Mouse (Mus musculus): ENCODE data around the gene Ctsh. TPM values are rescaled to one million over a fixed set of nuclear protein-coding genes. Genes with fewer than 3 reads are reported as not detected.

Ctsh gene
- polyA plus RNA-seq (2015; fragmentation: Nextera tagmentation; extraction: Ambion mirVana), result 123 and 152 TPM in 2 replicates

- Histone ChIP-seq H3K4me2 (replicated peaks; ENCODE audit: low read depth, low read length) (peak within 1 kb of the TSS; percentile 85), H3K9ac (replicated peaks; ENCODE audit: low read length) (peak within 1 kb of the TSS; percentile 81), H3K9me3 (ENCODE audit: low read length) (no peaks in the 10 kb centered on the region), H3K4me3 (ENCODE audit: low read length) (peak within 1 kb of the TSS; percentile 62), H3K36me3 (ENCODE audit: insufficient read depth, low read length) (no peaks in the 10 kb centered on the region), H3K27me3 (ENCODE audit: insufficient read depth, low read length) (no peaks in the 10 kb centered on the region), H3K27ac (ENCODE audit: low read length) (peak within 1 kb of the TSS; percentile 78), H3K4me1 (ENCODE audit: insufficient read depth, low read length) (no peaks in the 10 kb centered on the region)
- WGBS, result 79% methylated on average over 2 of the region's 2 CpGs
- no peak for ATAC-seq (ENCODE audit: low FRiP score, low TSS enrichment)
Observed at GRCm38 (mm10) chr9:90053852-90054251, at the start of gene Ctsh. Ctsh (plus strand) TSS chr9:90054152.

GRCm38 (mm10) chr9:90006432-90006831 is 47.5 kb upstream of the Ctsh start:
- no peaks in the 10 kb centered on the region for H3K27me3 ChIP-seq (ENCODE audit: insufficient read depth, low read length)
- H3K9me3 ChIP-seq (ENCODE audit: low read length), result no peaks in the 10 kb centered on the region
- no peak overlapping the region for H3K4me3 ChIP-seq (ENCODE audit: low read length)
- no peak overlapping the region for H3K9ac ChIP-seq (replicated peaks; ENCODE audit: low read length)
- no peak overlapping the region for H3K4me2 ChIP-seq (replicated peaks; ENCODE audit: low read depth, low read length)
- WGBS, result 82% methylated on average over 3 of the region's 3 CpGs
- no peak for ATAC-seq (ENCODE audit: low FRiP score, low TSS enrichment)
- H3K36me3 ChIP-seq (ENCODE audit: insufficient read depth, low read length), result no peaks in the 10 kb centered on the region
- no peaks in the 10 kb centered on the region for H3K4me1 ChIP-seq (ENCODE audit: insufficient read depth, low read length)
- no peak overlapping the region for H3K27ac ChIP-seq (ENCODE audit: low read length)

- H3K9me3 ChIP-seq (ENCODE audit: low read length), result no peaks in the 10 kb centered on the region
- H3K27me3 ChIP-seq (ENCODE audit: insufficient read depth, low read length), result no peaks in the 10 kb centered on the region
- no peaks in the 10 kb centered on the region for H3K4me1 ChIP-seq (ENCODE audit: insufficient read depth, low read length)
- WGBS, result 51% methylated on average over 2 of the region's 2 CpGs
- no peaks in the 10 kb centered on the region for H3K36me3 ChIP-seq (ENCODE audit: insufficient read depth, low read length)
- no peak overlapping the region for H3K9ac ChIP-seq (replicated peaks; ENCODE audit: low read length)
- H3K4me2 ChIP-seq (replicated peaks; ENCODE audit: low read depth, low read length), result no peak overlapping the region
- no peak overlapping the region for H3K4me3 ChIP-seq (ENCODE audit: low read length)
- H3K27ac ChIP-seq (ENCODE audit: low read length), result no peak overlapping the region
- ATAC-seq (ENCODE audit: low FRiP score, low TSS enrichment), result no peak
Observed at GRCm38 (mm10) chr9:90007094-90007493, 46.9 kb upstream of the Ctsh start.

- no peak overlapping the region for H3K27ac ChIP-seq (ENCODE audit: low read length)
- peak; percentile 58 for ATAC-seq (ENCODE audit: low FRiP score, low TSS enrichment)
- 70% methylated on average over 6 of the region's 6 CpGs for WGBS
Observed at GRCm38 (mm10) chr9:90008138-90008537, 45.8 kb upstream of the Ctsh start.

GRCm38 (mm10) chr9:90011849-90012248 is 42.1 kb upstream of the Ctsh start:
- Histone ChIP-seq H3K4me3 (ENCODE audit: low read length) (no peak overlapping the region), H3K27ac (ENCODE audit: low read length) (no peak overlapping the region), H3K4me1 (ENCODE audit: insufficient read depth, low read length) (no peaks in the 10 kb centered on the region), H3K4me2 (replicated peaks; ENCODE audit: low read depth, low read length) (no peak overlapping the region), H3K9ac (replicated peaks; ENCODE audit: low read length) (no peak overlapping the region), H3K27me3 (ENCODE audit: insufficient read depth, low read length) (no peaks in the 10 kb centered on the region), H3K36me3 (ENCODE audit: insufficient read depth, low read length) (no peaks in the 10 kb centered on the region), H3K9me3 (ENCODE audit: low read length) (no peaks in the 10 kb centered on the region)
- no peak; the same call in 1 of the 2 replicates for ATAC-seq (ENCODE audit: low FRiP score, low TSS enrichment)
- 37% methylated on average over 2 of the region's 2 CpGs for WGBS

More at GRCm38 (mm10) chr9:90008138-90008537, 45.8 kb upstream of the Ctsh start:
- Histone ChIP-seq H3K9ac (replicated peaks; ENCODE audit: low read length) (no peak overlapping the region), H3K4me1 (ENCODE audit: insufficient read depth, low read length) (no peaks in the 10 kb centered on the region), H3K9me3 (ENCODE audit: low read length) (no peaks in the 10 kb centered on the region), H3K27me3 (ENCODE audit: insufficient read depth, low read length) (no peaks in the 10 kb centered on the region), H3K4me2 (replicated peaks; ENCODE audit: low read depth, low read length) (no peak overlapping the region), H3K36me3 (ENCODE audit: insufficient read depth, low read length) (no peaks in the 10 kb centered on the region), H3K4me3 (ENCODE audit: low read length) (no peak overlapping the region)

- no peaks in the 10 kb centered on the region for H3K4me1 ChIP-seq (ENCODE audit: insufficient read depth, low read length)
- no peak for ATAC-seq (ENCODE audit: low FRiP score, low TSS enrichment)
- H3K36me3 ChIP-seq (ENCODE audit: insufficient read depth, low read length), result no peaks in the 10 kb centered on the region
- no peak overlapping the region for H3K9ac ChIP-seq (replicated peaks; ENCODE audit: low read length)
- no peak overlapping the region for H3K27ac ChIP-seq (ENCODE audit: low read length)
- H3K4me3 ChIP-seq (ENCODE audit: low read length), result no peak overlapping the region
- H3K27me3 ChIP-seq (ENCODE audit: insufficient read depth, low read length), result no peaks in the 10 kb centered on the region
- no peaks in the 10 kb centered on the region for H3K9me3 ChIP-seq (ENCODE audit: low read length)
- no peak overlapping the region for H3K4me2 ChIP-seq (replicated peaks; ENCODE audit: low read depth, low read length)
- WGBS, result 82% methylated on average over 3 of the region's 3 CpGs
Observed at GRCm38 (mm10) chr9:90014649-90015048, 39.3 kb upstream of the Ctsh start.

GRCm38 (mm10) chr9:90016204-90016603 is 37.7 kb upstream of the Ctsh start:
- H3K4me1 ChIP-seq (ENCODE audit: insufficient read depth, low read length), result no peaks in the 10 kb centered on the region
- H3K27me3 ChIP-seq (ENCODE audit: insufficient read depth, low read length), result no peaks in the 10 kb centered on the region
- no peak overlapping the region for H3K27ac ChIP-seq (ENCODE audit: low read length)
- peak; percentile 64; the same call in 1 of the 2 replicates for ATAC-seq (ENCODE audit: low FRiP score, low TSS enrichment)
- H3K9ac ChIP-seq (replicated peaks; ENCODE audit: low read length), result no peak overlapping the region
- no peak overlapping the region for H3K4me3 ChIP-seq (ENCODE audit: low read length)
- H3K4me2 ChIP-seq (replicated peaks; ENCODE audit: low read depth, low read length), result no peak overlapping the region
- WGBS, result 77% methylated on average over 6 of the region's 6 CpGs
- H3K9me3 ChIP-seq (ENCODE audit: low read length), result no peaks in the 10 kb centered on the region
- no peaks in the 10 kb centered on the region for H3K36me3 ChIP-seq (ENCODE audit: insufficient read depth, low read length)

- ATAC-seq (ENCODE audit: low FRiP score, low TSS enrichment), result no peak
- Histone ChIP-seq H3K9me3 (ENCODE audit: low read length) (no peaks in the 10 kb centered on the region), H3K4me3 (ENCODE audit: low read length) (no peak overlapping the region), H3K4me2 (replicated peaks; ENCODE audit: low read depth, low read length) (no peak overlapping the region), H3K4me1 (ENCODE audit: insufficient read depth, low read length) (no peaks in the 10 kb centered on the region), H3K27ac (ENCODE audit: low read length) (no peak overlapping the region), H3K27me3 (ENCODE audit: insufficient read depth, low read length) (no peaks in the 10 kb centered on the region), H3K36me3 (ENCODE audit: insufficient read depth, low read length) (no peaks in the 10 kb centered on the region), H3K9ac (replicated peaks; ENCODE audit: low read length) (no peak overlapping the region)
- WGBS, result 81% methylated on average over 6 of the region's 6 CpGs
Observed at GRCm38 (mm10) chr9:90020866-90021265, 33.1 kb upstream of the Ctsh start.

- Histone ChIP-seq H3K36me3 (ENCODE audit: insufficient read depth, low read length) (no peaks in the 10 kb centered on the region), H3K27me3 (ENCODE audit: insufficient read depth, low read length) (no peaks in the 10 kb centered on the region), H3K4me3 (ENCODE audit: low read length) (no peak overlapping the region), H3K9ac (replicated peaks; ENCODE audit: low read length) (no peak overlapping the region), H3K9me3 (ENCODE audit: low read length) (no peaks in the 10 kb centered on the region), H3K27ac (ENCODE audit: low read length) (no peak overlapping the region), H3K4me2 (replicated peaks; ENCODE audit: low read depth, low read length) (no peak overlapping the region), H3K4me1 (ENCODE audit: insufficient read depth, low read length) (no peaks in the 10 kb centered on the region)
- WGBS, result 88% methylated on average over 4 of the region's 4 CpGs
- no peak for ATAC-seq (ENCODE audit: low FRiP score, low TSS enrichment)
Observed at GRCm38 (mm10) chr9:90021442-90021841, 32.5 kb upstream of the Ctsh start.

GRCm38 (mm10) chr9:90027709-90028108 is 26.2 kb upstream of the Ctsh start:
- Histone ChIP-seq H3K4me1 (ENCODE audit: insufficient read depth, low read length) (no peaks in the 10 kb centered on the region), H3K27me3 (ENCODE audit: insufficient read depth, low read length) (no peaks in the 10 kb centered on the region), H3K4me2 (replicated peaks; ENCODE audit: low read depth, low read length) (no peak overlapping the region), H3K9me3 (ENCODE audit: low read length) (no peaks in the 10 kb centered on the region), H3K36me3 (ENCODE audit: insufficient read depth, low read length) (no peaks in the 10 kb centered on the region), H3K9ac (replicated peaks; ENCODE audit: low read length) (no peak overlapping the region), H3K27ac (ENCODE audit: low read length) (no peak overlapping the region), H3K4me3 (ENCODE audit: low read length) (no peak overlapping the region)
- WGBS, result 89% methylated on average over 6 of the region's 6 CpGs
- no peak for ATAC-seq (ENCODE audit: low FRiP score, low TSS enrichment)
